Mouse (Mus musculus): ENCODE results near the gene Sox5. TPM values are rescaled to one million over a fixed set of nuclear protein-coding genes. Genes with fewer than 3 reads are reported as not detected.
"Not testable (repeated sequence)": the region's sequence is repeated elsewhere in the genome, so short reads cannot be mapped to it uniquely, and the experiment has no call there.

Sox5 gene
- polyA plus RNA-seq, 1 experiment, result 0.85 TPM

- WGBS, result 78% methylated on average over 5 of the region's 5 CpGs
- Histone ChIP-seq H3K27ac (ENCODE audit: insufficient read depth, low read depth, low read length) (no peak overlapping the region), H3K4me1 (ENCODE audit: control insufficient read depth, insufficient read depth, insufficient read length, low read length) (no peaks in the 10 kb centered on the region), H3K27me3 (ENCODE audit: control insufficient read depth, insufficient read depth, low read length) (no peaks in the 10 kb centered on the region), H3K4me3 (ENCODE audit: low read depth, low read length) (no peak overlapping the region), H3K36me3 (ENCODE audit: control insufficient read depth, insufficient read depth, low read length) (no peaks in the 10 kb centered on the region)
- TF ChIP-seq POLR2A (IDR thresholded peaks at IDR 0.05; ENCODE audit: low read depth, low read length), result no peak
- TF ChIP-seq CTCF (IDR thresholded peaks at IDR 0.05; ENCODE audit: extremely low read depth, insufficient read length, insufficient replicate concordance, low read depth, low read length), result no peak
Measured at GRCm38 (mm10) chr6:144201402-144202040, 580.3 kb downstream of the Sox5 start.

DNA sequence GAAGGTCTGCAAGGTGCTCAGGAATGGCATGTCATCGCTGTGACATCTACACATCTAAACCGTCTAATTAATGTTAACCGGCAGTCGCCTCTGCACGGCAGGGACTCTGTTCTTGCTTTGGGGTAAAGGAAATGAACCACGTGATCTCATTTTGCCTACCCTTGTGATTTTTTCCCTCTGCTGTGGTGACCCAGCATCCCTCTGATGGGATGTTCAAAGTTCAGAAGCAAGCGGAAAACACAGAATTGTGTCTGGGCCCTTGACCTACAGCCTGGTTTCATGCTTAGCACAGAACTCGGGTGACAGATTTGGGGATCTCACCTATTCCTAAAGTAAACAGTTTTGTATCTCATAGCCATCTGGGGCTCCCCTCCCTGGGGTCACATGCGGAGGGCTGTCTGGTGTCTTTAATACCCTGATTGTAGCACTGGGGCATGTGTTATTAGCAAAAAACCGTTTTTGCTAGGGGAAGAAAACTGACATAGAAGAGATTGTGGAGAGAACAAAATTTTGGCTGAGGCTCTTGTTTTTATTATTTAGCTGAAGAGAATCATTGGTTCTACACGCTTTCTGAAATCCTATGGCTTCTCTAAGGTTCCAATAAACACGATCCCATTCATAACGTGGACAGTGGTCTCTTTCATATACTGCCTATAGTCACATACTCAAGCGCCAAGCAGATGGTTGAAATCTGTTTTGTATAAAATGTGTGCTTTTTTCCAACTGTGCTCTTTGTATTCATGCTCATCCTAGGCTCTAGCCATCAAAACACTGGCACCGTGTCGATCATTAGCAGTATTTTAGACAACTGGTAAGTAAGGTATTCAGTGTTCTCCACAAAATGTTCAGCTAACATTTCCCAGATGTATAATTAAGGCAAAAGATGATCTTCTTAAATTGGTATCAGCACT is 584.3 kb downstream of the Sox5 start:
- 84% methylated on average over 16 of the region's 16 CpGs for WGBS
- Histone ChIP-seq H3K4me1 (ENCODE audit: control insufficient read depth, insufficient read depth, insufficient read length, low read length) (no peaks in the 10 kb centered on the region), H3K27ac (ENCODE audit: insufficient read depth, low read depth, low read length) (no peak overlapping the region), H3K4me3 (ENCODE audit: low read depth, low read length) (no peak overlapping the region), H3K27me3 (ENCODE audit: control insufficient read depth, insufficient read depth, low read length) (no peaks in the 10 kb centered on the region), H3K36me3 (ENCODE audit: control insufficient read depth, insufficient read depth, low read length) (no peaks in the 10 kb centered on the region)
- TF ChIP-seq POLR2A (IDR thresholded peaks at IDR 0.05; ENCODE audit: low read depth, low read length), result no peak
- no peak for TF ChIP-seq CTCF (IDR thresholded peaks at IDR 0.05; ENCODE audit: extremely low read depth, insufficient read length, insufficient replicate concordance, low read depth, low read length)

DNA sequence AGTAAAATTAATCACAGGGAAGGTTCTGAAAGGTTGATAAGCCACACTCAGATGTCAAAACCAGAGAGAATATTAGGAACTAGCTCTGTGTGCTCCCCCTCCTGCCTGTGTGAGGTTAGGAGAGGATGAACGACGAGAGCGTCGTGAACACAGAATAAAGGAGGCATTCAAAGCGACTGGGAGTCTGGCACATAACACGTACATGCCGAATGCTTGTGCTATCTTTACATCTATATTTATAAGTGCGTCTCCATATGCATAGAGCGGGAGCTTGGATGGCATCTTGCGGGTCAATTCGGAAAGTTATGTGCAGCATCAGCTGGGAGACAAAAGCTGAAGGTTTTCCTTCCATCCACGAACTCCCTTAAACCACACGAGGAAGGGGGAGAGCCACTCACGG is 585.8 kb downstream of the Sox5 start:
- H3K36me3 ChIP-seq (ENCODE audit: control insufficient read depth, insufficient read depth, low read length), result no peaks in the 10 kb centered on the region
- 86% methylated on average over 14 of the region's 14 CpGs for WGBS
- no peaks in the 10 kb centered on the region for H3K4me1 ChIP-seq (ENCODE audit: control insufficient read depth, insufficient read depth, insufficient read length, low read length)
- no peak overlapping the region for H3K27ac ChIP-seq (ENCODE audit: insufficient read depth, low read depth, low read length)
- no peaks in the 10 kb centered on the region for H3K27me3 ChIP-seq (ENCODE audit: control insufficient read depth, insufficient read depth, low read length)
- TF ChIP-seq POLR2A (IDR thresholded peaks at IDR 0.05; ENCODE audit: low read depth, low read length) (no peak), CTCF (IDR thresholded peaks at IDR 0.05; ENCODE audit: extremely low read depth, insufficient read length, insufficient replicate concordance, low read depth, low read length) (no peak)
- H3K4me3 ChIP-seq (ENCODE audit: low read depth, low read length), result no peak overlapping the region

GRCm38 (mm10) chr6:144183087-144183486 is 598.7 kb downstream of the Sox5 start:
- H3K27ac ChIP-seq (ENCODE audit: insufficient read depth, low read depth, low read length), result no peak overlapping the region
- H3K27me3 ChIP-seq (ENCODE audit: control insufficient read depth, insufficient read depth, low read length), result no peaks in the 10 kb centered on the region
- TF ChIP-seq POLR2A (IDR thresholded peaks at IDR 0.05; ENCODE audit: low read depth, low read length) (no peak), CTCF (IDR thresholded peaks at IDR 0.05; ENCODE audit: extremely low read depth, insufficient read length, insufficient replicate concordance, low read depth, low read length) (no peak)
- no peak overlapping the region for H3K4me3 ChIP-seq (ENCODE audit: low read depth, low read length)
- no peaks in the 10 kb centered on the region for H3K36me3 ChIP-seq (ENCODE audit: control insufficient read depth, insufficient read depth, low read length)
- 77% methylated on average over 3 of the region's 3 CpGs for WGBS
- no peaks in the 10 kb centered on the region for H3K4me1 ChIP-seq (ENCODE audit: control insufficient read depth, insufficient read depth, insufficient read length, low read length)

GRCm38 (mm10) chr6:144182429-144182828 is 599.3 kb downstream of the Sox5 start:
- H3K4me3 ChIP-seq (ENCODE audit: low read depth, low read length); H3K4me1 ChIP-seq (ENCODE audit: control insufficient read depth, insufficient read depth, insufficient read length, low read length); H3K36me3 ChIP-seq (ENCODE audit: control insufficient read depth, insufficient read depth, low read length); H3K27me3 ChIP-seq (ENCODE audit: control insufficient read depth, insufficient read depth, low read length); H3K27ac ChIP-seq (ENCODE audit: insufficient read depth, low read depth, low read length): not testable (repeated sequence)
- 95% methylated on average over 13 of the region's 13 CpGs for WGBS

GRCm38 (mm10) chr6:144181083-144181866 is 600.5 kb downstream of the Sox5 start:
- Histone ChIP-seq H3K27ac (ENCODE audit: insufficient read depth, low read depth, low read length) (no peak overlapping the region), H3K4me1 (ENCODE audit: control insufficient read depth, insufficient read depth, insufficient read length, low read length) (peaks cover 4% of the 10 kb centered on the region; the same call in 1 of the 2 replicates), H3K27me3 (ENCODE audit: control insufficient read depth, insufficient read depth, low read length) (no peaks in the 10 kb centered on the region), H3K36me3 (ENCODE audit: control insufficient read depth, insufficient read depth, low read length) (no peaks in the 10 kb centered on the region), H3K4me3 (ENCODE audit: low read depth, low read length) (peak overlapping the region; percentile 45)
- TF ChIP-seq CTCF (IDR thresholded peaks at IDR 0.05; ENCODE audit: extremely low read depth, insufficient read length, insufficient replicate concordance, low read depth, low read length) (no peak), POLR2A (IDR thresholded peaks at IDR 0.05; ENCODE audit: low read depth, low read length) (no peak)
- 66% methylated on average over 12 of the region's 12 CpGs for WGBS

DNA sequence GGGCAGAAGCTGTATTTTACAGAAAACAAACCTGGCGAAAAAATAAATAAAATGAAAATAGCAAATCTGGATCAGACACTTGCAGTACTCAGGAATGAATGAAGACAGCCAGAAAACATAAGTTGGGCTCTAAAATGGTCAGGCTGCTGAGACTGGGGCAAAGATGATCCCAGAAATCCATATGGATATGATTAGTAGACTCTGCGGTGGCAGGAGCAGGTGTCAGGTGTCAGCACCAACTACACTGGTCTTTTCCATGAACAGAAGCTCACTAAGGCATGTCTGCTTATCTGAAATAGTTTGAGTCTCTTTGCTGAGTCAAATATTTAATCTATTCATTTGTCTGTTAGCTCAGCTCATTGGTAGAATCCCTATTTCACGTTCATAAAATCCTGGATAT is 602.7 kb downstream of the Sox5 start:
- TF ChIP-seq POLR2A (IDR thresholded peaks at IDR 0.05; ENCODE audit: low read depth, low read length) (no peak), CTCF (IDR thresholded peaks at IDR 0.05; ENCODE audit: extremely low read depth, insufficient read length, insufficient replicate concordance, low read depth, low read length) (no peak)
- H3K36me3 ChIP-seq (ENCODE audit: control insufficient read depth, insufficient read depth, low read length), result no peaks in the 10 kb centered on the region
- H3K27ac ChIP-seq (ENCODE audit: insufficient read depth, low read depth, low read length), result no peak overlapping the region
- WGBS, result 66% methylated on average over 3 of the region's 3 CpGs
- H3K4me1 ChIP-seq (ENCODE audit: control insufficient read depth, insufficient read depth, insufficient read length, low read length), result peaks cover 4% of the 10 kb centered on the region; the same call in 1 of the 2 replicates
- no peak overlapping the region for H3K4me3 ChIP-seq (ENCODE audit: low read depth, low read length)
- H3K27me3 ChIP-seq (ENCODE audit: control insufficient read depth, insufficient read depth, low read length), result no peaks in the 10 kb centered on the region

Measured in small intestine, adult 2 months (tissue).